Mouse (Mus musculus) forebrain, embryonic 10.5 days (tissue): ENCODE measurements around the gene Pomgnt1. TPM values are rescaled to one million over a fixed set of nuclear protein-coding genes. Genes with fewer than 3 reads are reported as not detected.
A peak's percentile ranks its signal among the peaks of the same experiment; 100 is the strongest.

ENCODE experiments used
- DNase-seq: peaks from one replicate; pipeline ENCODE4 v3.0.0-alpha.2; 2017; ENCODE audit warnings: low spot score; ENCODE audit errors: extremely low spot score
- H3K27ac ChIP-seq: fragments of 300-500 bp; sonication (generic); 2 replicates; pipeline ENCODE4 v1.5.1; 2016; ENCODE audit warnings: mild to moderate bottlenecking
- H3K27me3 ChIP-seq: fragments of 300-500 bp; sonication (generic); 2 replicates; pipeline ENCODE4 v1.6.1; 2016; ENCODE audit warnings: mild to moderate bottlenecking; ENCODE audit not compliant: poor library complexity, severe bottlenecking
- H3K36me3 ChIP-seq: fragments of 300-500 bp; sonication (generic); replicated peaks from 2 replicates; pipeline ENCODE4 v1.6.1; 2016; ENCODE audit warnings: mild to moderate bottlenecking, moderate library complexity
- H3K4me1 ChIP-seq: fragments of 300-500 bp; sonication (generic); 2 replicates; pipeline ENCODE4 v1.6.1; 2016
- H3K4me3 ChIP-seq: fragments of 300-500 bp; sonication (generic); 2 replicates; pipeline ENCODE4 v1.5.1; 2016; ENCODE audit warnings: mild to moderate bottlenecking, moderate library complexity
- H3K9me3 ChIP-seq: fragments of 300-500 bp; sonication (generic); 2 replicates; pipeline ENCODE4 v1.6.1; 2016; ENCODE audit warnings: mild to moderate bottlenecking, moderate library complexity
- WGBS: fragments of 180-500 bp; shearing (Covaris S2); methylation state at CpG from one replicate; pipeline ENCODE4 v1.1.7; 2016; 5-methylcytosine and 5-hydroxymethylcytosine counted together
- polyA plus RNA-seq: library from polyadenylated mRNA; unstranded; fragments of >200 nt; fragmentation: Nextera tagmentation; extraction: Ambion mirVana; gene quantifications from 2 replicates; pipeline ENCODE4 v1.2.1, GENCODE M21; 2016

Pomgnt1 gene
- polyA plus RNA-seq, 1 experiment from 2014 or later = 50.6 TPM

DNA sequence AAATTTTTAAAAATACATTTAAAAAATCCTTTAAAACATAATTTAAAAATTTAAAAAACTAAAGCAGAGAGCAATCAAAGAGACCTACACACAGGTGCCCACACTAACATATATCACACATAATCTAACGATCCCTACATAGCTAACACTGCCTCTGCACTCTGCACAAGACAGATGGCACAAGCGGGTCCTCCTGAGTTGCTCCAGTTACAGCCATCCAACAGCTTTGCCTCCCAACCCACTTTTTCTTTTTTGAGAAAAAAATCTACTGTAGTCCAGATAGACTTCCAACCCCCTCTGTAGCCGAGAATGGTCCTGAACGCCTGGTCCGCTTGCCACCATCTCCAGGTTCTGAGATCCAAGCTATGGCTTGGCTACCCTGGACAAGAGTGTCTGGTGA is 18.4 kb upstream of the Pomgnt1 start:
- no peak for DNase-seq
- Histone ChIP-seq H3K36me3 (peaks cover 95% of the 10 kb centered on the region), H3K27me3 (no peaks in the 10 kb centered on the region), H3K4me3 (no peak overlapping the region), H3K27ac (no peak overlapping the region), H3K4me1 (no peaks in the 10 kb centered on the region), H3K9me3 (no peaks in the 10 kb centered on the region)
- WGBS = 94% methylated on average over 5 of the region's 5 CpGs

GRCm38 (mm10) chr4:116110695-116111094 is 12.9 kb upstream of the Pomgnt1 start:
- Histone ChIP-seq H3K9me3 (no peaks in the 10 kb centered on the region), H3K36me3 (peaks cover 94% of the 10 kb centered on the region), H3K4me1 (peaks cover 7% of the 10 kb centered on the region; the same call in 1 of the 2 replicates), H3K27ac (no peak overlapping the region), H3K27me3 (no peaks in the 10 kb centered on the region), H3K4me3 (no peak overlapping the region)
- 94% methylated on average over 6 of the region's 6 CpGs for WGBS
- no peak for DNase-seq

DNA sequence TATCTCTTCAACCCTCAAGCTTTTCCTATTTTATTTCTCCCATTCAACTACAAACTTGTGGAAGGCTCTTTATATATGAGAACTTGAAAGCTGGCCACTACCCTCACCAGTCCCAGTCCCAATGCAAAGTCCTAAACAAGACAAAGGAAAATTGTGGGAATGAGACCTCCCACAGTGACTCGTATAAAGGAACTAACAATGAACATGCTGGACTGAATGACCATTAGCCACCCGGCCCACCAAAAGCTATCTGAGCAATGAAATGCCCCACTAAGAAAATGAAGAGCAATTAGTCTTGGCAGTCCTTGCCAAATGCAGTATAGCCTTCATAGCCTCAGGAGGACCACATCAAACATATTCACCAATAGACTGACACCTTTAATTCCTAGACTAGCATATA is 12.2 kb upstream of the Pomgnt1 start:
- Histone ChIP-seq H3K36me3 (peaks cover 95% of the 10 kb centered on the region), H3K27ac (no peak overlapping the region), H3K4me3 (no peak overlapping the region), H3K4me1 (peaks cover 7% of the 10 kb centered on the region; the same call in 1 of the 2 replicates), H3K9me3 (no peaks in the 10 kb centered on the region), H3K27me3 (no peaks in the 10 kb centered on the region)
- DNase-seq = no peak
- WGBS = 76% methylated on average over 2 of the region's 2 CpGs

DNA sequence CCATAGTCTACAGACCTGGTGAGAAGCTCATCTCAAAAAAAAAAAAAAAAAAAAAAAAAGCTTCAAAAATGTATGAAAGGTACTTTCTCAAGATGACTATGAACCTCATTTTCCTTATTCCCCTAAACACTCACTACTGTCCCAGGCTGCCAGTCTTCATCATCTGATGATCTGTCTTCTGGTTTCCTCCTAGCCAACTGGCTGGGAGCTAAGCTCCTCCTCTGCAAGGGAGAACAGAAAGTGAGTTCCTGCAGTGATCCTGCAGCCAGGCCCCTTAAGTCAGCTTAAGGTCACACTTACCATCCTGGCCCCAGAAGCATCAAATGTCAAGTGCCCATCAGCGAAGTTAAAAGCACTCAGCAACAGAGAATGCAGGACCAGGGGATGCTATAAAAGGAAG is 878 bp upstream of the Pomgnt1 start:
- peaks cover 37% of the 10 kb centered on the region for H3K36me3 ChIP-seq
- 0% methylated on average over 1 of the region's 1 CpGs for WGBS

GRCm38 (mm10) chr4:116125803-116126386 is 2.3 kb downstream of the Pomgnt1 start:
- peaks cover 27% of the 10 kb centered on the region for H3K4me1 ChIP-seq
- H3K4me3 ChIP-seq = no peak overlapping the region
- H3K9me3 ChIP-seq = no peaks in the 10 kb centered on the region
- no peak for DNase-seq
- no peaks in the 10 kb centered on the region for H3K27me3 ChIP-seq
- H3K27ac ChIP-seq = no peak overlapping the region
- H3K36me3 ChIP-seq = peaks cover 17% of the 10 kb centered on the region
- WGBS = 93% methylated on average over 4 of the region's 4 CpGs

More for the DNA sequence above, 878 bp upstream of the Pomgnt1 start:
- DNase-seq = no peak
- Histone ChIP-seq H3K27ac (peak overlapping the region; percentile 87), H3K9me3 (no peaks in the 10 kb centered on the region), H3K27me3 (no peaks in the 10 kb centered on the region), H3K4me3 (peak overlapping the region; percentile 81), H3K4me1 (peaks cover 27% of the 10 kb centered on the region)

DNA sequence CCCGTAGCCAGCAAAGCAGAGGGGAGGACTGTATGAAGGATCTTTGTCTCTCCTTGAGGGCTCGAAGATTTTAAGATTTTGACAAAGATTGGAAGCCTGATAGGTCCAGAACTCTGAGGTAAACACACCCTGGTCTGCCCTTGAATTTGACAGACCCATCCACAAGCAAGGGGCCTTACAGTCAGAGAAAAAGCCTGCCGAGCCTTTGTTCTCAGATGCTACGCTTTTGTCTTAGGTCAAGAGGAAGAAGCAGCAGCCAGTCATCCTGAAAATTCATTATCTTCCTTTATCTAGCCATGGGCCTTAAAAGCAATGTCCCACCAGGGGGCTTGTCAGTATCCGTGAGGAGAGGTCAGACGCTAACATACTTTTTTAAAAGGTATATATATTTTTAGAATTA is 4.3 kb downstream of the Pomgnt1 start:
- Histone ChIP-seq H3K9me3 (no peaks in the 10 kb centered on the region), H3K27ac (no peak overlapping the region), H3K4me1 (peaks cover 12% of the 10 kb centered on the region), H3K27me3 (no peaks in the 10 kb centered on the region), H3K4me3 (no peak overlapping the region), H3K36me3 (peaks cover 16% of the 10 kb centered on the region)
- 77% methylated on average over 6 of the region's 6 CpGs for WGBS
- no peak for DNase-seq

GRCm38 (mm10) chr4:116133126-116133525 is 9.5 kb downstream of the Pomgnt1 start:
- DNase-seq = no peak
- WGBS = 92% methylated on average over 4 of the region's 4 CpGs
- no peaks in the 10 kb centered on the region for H3K9me3 ChIP-seq
- 0 out of 2 replicates have a peak, but pooled peaks cover 4% of the 10 kb centered on the region for H3K4me1 ChIP-seq
- H3K4me3 ChIP-seq = no peak overlapping the region
- peaks cover 25% of the 10 kb centered on the region for H3K36me3 ChIP-seq
- H3K27me3 ChIP-seq = no peaks in the 10 kb centered on the region
- no peak overlapping the region for H3K27ac ChIP-seq

- 57% methylated on average over 2 of the region's 2 CpGs for WGBS
- Histone ChIP-seq H3K27me3 (no peaks in the 10 kb centered on the region), H3K9me3 (no peaks in the 10 kb centered on the region)
Observed at GRCm38 (mm10) chr4:116134990-116135389, 11.3 kb downstream of the Pomgnt1 start.

DNA sequence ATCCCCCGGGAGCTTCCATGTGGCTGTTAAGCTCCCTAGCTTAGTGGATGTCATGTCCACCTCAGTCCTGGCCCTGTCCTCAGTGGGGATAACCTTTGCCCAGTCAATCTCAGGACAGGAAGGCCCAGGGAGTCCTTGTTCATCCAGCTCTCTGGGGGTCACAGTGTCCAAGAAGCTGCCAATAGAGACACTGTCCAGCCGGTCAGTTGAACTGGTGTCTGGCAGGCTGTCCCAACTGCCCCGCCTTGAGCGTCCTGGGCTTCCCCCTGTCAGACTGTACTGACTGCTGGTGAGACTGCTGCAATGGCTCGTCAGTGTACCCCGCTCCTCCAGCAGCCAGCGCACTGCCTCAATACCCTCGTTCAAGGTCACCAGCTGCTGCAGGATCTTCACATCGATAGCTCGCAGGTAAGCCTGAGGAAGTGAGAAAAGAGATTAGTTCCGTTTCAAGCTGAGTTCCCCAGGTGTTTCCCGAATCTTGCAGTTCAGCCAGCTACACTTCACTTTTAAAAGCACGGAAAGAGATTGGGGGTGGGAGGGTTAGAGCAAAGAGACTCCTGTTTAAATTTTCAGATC is 13.9 kb downstream of the Pomgnt1 start:
- 0 out of 2 replicates have a peak, but pooled peaks cover 8% of the 10 kb centered on the region for H3K36me3 ChIP-seq
- DNase-seq = no peak
- no peak overlapping the region for H3K4me3 ChIP-seq
- no peak overlapping the region for H3K27ac ChIP-seq
- H3K27me3 ChIP-seq = peaks cover 8% of the 10 kb centered on the region
- no peaks in the 10 kb centered on the region for H3K9me3 ChIP-seq
- WGBS = 56% methylated on average over 13 of the region's 13 CpGs
- peaks cover 9% of the 10 kb centered on the region; the same call in 1 of the 2 replicates for H3K4me1 ChIP-seq

More at GRCm38 (mm10) chr4:116134990-116135389, 11.3 kb downstream of the Pomgnt1 start:
- H3K27ac ChIP-seq = no peak overlapping the region
- peaks cover 25% of the 10 kb centered on the region for H3K36me3 ChIP-seq
- no peak overlapping the region for H3K4me3 ChIP-seq
- H3K4me1 ChIP-seq = 0 out of 2 replicates have a peak, but pooled peaks cover 4% of the 10 kb centered on the region
- no peak for DNase-seq

GRCm38 (mm10) chr4:116140801-116141574 is 17.3 kb downstream of the Pomgnt1 start:
- Histone ChIP-seq H3K27me3 (peaks cover 38% of the 10 kb centered on the region), H3K9me3 (no peaks in the 10 kb centered on the region), H3K36me3 (0 out of 2 replicates have a peak, but pooled peaks cover 4% of the 10 kb centered on the region), H3K4me3 (no peak overlapping the region), H3K4me1 (peaks cover 29% of the 10 kb centered on the region), H3K27ac (no peak overlapping the region)
- DNase-seq = no peak
- 87% methylated on average over 7 of the region's 7 CpGs for whole genome bisulfite sequencing

DNA sequence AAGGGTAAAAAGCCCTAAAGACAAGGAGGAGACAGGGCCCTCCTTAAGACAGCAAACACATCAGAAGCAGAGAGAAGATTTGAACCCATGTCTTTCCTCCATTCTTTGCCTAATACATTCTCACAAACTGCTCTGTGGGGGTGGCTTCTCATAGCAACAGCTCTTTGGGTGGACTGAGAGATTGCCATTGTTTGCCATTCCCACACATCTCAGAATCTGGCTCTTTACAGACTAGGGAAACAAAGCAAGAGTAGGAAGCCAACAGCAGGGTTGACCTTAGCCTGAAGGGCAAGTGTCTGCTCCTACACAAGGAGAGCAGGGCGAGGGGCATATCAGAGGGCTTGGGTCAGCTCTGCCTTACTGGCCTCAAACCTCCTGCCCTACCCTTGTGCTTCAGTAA is 18.1 kb downstream of the Pomgnt1 start:
- WGBS = 81% methylated on average over 1 of the region's 1 CpGs
- no peak for DNase-seq
- Histone ChIP-seq H3K4me3 (no peak overlapping the region), H3K27ac (no peak overlapping the region), H3K36me3 (0 out of 2 replicates have a peak, but pooled peaks cover 3% of the 10 kb centered on the region), H3K4me1 (peaks cover 28% of the 10 kb centered on the region), H3K9me3 (no peaks in the 10 kb centered on the region), H3K27me3 (peaks cover 38% of the 10 kb centered on the region)

GRCm38 (mm10) chr4:116142269-116142668 is 18.6 kb downstream of the Pomgnt1 start:
- Histone ChIP-seq H3K9me3 (no peaks in the 10 kb centered on the region), H3K4me3 (no peak overlapping the region), H3K36me3 (no peaks in the 10 kb centered on the region), H3K27ac (no peak overlapping the region), H3K4me1 (peaks cover 25% of the 10 kb centered on the region), H3K27me3 (peaks cover 38% of the 10 kb centered on the region)
- no peak for DNase-seq
- WGBS = 83% methylated on average over 7 of the region's 7 CpGs
